Mouse (Mus musculus) heart, postnatal 25 days (tissue): ENCODE data around the gene Pou2f2. TPM values are rescaled to one million over a fixed set of nuclear protein-coding genes. Genes with fewer than 3 reads are reported as not detected.
A peak's percentile ranks its signal among the peaks of the same experiment; 100 is the strongest.

Experiments used
- DNase-seq: peaks from one replicate; pipeline ENCODE4 v3.0.0; 2022; ENCODE audit warnings: low spot score
- intact Hi-C: fragments of 180-260 bp; cut with DNase I; formaldehyde crosslinking; loops from one replicate; pipeline ENCODE4 v1.15.1; 2025
- total RNA-seq, 2 experiments: library from RNA; stranded (reverse); gene quantifications; 2 replicates each; pipeline ENCODE4 v1.2.3; 2021

Gene Pou2f2
- under 1 TPM; 0.60 to 0.61 TPM for total RNA-seq

DNA sequence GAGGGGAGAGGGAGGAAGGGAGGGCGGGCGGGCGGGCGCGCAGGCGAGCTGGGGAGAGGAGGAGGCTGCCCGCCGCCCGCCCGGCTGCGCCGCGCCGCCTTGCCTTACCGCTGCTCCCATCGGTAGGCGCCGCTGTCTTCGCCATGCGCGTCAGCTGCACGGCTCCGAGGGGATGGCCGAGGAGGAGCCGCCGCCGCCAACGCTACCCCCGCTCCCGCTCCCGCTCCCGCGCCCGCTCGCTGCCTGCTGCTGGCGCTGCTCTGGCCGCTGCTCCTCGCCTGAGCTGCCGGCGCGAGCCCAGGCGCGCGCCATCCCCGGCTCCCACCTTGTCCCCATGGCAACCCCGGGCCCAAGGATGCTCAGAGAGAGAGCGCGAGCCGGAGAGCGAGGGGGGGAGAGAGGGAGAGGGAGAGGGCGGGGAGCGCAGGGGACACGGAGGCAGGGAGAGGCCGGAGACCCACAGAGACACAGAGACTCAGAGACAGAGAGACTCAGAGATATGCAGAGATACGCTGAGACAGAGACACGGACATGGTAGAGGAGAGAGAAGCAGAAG lies at the start of gene Pou2f2:
Pou2f2 (minus strand) TSS at position 121 of the 556 bp plus-strand sequence.
- intact Hi-C loops, result no loop called here
- peak; percentile 39 for DNase-seq

DNA sequence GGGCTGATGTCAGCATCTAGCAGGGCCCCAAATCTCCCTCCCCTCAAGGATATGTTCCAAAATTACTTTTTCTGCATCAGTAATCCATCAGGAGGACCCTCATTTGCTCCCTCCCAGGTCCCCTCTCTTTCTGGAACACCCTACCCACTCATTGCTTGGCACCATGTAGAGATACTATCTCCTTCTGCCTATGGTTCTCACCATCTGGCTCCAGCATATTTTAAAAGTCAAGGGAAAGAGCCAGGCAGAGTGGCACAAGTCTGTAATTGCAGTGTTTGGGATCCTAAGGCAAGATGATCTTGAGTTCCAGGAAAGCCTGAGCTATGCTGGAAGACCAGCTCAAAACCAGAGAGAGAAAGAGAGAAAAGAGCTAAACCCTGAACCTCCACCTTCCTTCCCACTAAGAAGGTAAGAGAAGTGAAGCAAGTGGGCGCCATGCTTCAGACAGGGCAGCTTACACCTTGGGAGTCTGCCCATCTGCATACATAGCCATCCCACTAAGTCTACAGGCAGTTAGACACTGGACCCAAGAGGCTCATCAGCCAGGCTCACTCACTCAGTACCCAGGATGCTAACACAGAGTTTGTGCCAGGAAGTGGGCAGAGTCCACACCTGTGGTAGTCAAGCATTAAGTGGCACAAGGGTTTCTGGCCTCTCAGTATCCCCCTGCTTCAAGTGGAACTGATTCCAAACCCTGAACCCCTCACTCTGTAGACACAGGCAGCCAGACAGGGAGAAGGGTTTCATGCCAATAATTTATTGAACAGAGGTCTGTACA lies 48.2 kb upstream of the Pou2f2 start:
- no peak for DNase-seq
- intact Hi-C loops, result no loop called here

DNA sequence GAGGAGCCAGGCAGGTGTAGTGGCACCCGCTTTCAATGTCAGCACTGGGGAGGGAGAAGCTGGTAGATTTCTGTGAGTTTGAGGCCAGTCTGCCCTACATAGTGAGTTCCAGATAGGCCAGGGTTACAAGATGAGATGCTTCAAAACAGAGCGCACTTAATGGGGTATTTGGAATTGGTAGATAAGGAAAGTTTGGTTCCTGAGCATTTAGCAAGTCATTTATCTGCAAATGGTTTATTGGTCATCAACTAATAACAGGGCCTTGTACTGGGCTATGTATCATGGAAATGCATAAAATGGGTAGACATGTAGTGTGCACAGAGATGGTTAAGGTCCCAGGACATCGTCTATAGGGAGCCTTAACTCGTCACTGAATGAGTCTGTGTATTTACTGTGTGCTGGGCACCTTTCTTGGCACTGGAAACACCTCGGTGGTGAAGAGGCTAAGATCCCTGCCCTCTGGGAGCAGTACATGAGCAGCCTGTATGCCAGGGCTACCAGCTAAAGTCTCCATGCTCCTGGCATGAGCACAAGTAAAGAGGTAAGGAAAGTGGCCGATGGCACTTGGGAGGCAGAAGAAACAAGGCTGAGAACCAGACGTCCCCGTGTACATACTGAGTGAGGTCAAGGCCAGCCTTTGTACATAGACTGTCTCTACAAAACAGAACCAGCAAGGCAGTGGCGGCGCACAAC lies 42.9 kb upstream of the Pou2f2 start:
- intact Hi-C loops, result loop anchor here (2.0 kb wide), 1 partner anchor 14 kb away; the partner anchor contains the start of gene Gsk3a
- DNase-seq, result no peak

DNA sequence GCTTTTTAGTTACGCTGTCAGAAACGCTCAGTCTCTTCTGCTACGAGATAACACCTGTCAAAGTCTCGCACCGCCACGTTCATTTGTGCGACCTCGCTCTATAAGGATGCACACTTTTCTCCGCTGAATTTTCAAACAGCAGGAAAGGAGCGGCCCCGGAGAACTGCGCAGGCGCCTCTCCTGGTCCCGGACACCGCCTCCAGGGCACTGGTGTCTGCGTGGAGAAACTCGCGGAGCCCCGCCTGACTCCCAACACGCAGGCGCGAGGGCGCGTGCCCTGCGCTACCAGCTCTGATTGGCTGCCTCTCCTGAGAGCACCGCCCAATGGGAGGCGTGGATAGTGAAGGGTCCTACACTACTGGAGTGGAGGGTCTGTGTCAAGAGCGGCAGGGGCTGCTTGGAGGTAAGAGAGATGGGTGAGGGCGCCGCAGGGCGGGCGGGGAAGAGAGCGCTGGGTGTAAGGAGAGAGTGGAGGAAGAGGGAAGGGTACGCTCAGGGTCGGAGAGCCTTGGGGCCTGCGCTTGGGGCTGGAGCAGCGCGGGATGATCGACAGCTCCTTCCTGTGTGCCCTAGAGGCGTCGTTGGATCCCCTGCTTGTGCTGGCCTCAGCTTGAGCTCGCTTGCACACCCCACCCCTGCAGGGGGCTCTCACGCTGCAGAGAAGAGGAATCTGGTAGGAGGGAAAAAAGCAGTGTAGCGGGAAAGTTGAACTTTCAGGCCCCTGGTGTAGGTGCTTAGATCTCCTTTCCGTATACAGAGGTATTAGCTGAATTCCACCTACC lies 41.8 kb upstream of the Pou2f2 start, which contains the start of gene Zfp526:
Zfp526 (plus strand) TSS at position 324 of the 782 bp plus-strand sequence.
- peak; percentile 98 for DNase-seq
- intact Hi-C loops, result no loop called here

DNA sequence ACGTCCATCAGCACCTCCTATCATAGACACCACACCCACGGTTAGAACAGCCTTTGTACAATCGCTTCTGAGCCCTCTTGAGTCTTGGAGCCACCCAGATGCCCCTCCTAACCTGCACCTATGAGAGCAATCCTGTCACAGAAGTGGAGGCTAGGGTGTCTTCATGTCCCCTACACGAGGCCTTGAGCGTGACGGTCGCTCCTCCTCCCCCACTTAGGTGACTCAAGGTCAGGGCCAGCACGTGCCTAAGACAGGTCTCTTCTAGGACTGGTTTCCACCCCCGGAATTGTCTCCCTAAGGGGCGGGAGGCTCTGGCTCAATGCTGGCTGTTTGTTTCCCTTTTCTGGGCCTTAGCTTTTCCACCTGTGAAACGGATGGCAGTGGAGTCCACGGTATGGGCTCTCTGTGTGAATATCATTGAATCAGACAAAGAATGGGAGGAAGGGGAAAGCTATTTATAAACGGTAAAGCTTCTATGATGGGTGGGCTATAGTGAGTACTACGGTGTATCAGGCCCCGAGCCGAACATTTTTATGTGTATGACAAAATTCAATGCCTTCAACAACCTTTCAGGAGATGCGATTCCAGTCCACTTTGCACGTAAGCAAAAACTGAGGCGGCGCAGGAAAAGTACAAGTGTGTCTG lies 41.1 kb upstream of the Pou2f2 start, which contains the start of gene Dedd2:
Dedd2 (minus strand) TSS at position 159 of the 645 bp plus-strand sequence.
- no peak for DNase-seq
- intact Hi-C loops, result no loop called here

DNA sequence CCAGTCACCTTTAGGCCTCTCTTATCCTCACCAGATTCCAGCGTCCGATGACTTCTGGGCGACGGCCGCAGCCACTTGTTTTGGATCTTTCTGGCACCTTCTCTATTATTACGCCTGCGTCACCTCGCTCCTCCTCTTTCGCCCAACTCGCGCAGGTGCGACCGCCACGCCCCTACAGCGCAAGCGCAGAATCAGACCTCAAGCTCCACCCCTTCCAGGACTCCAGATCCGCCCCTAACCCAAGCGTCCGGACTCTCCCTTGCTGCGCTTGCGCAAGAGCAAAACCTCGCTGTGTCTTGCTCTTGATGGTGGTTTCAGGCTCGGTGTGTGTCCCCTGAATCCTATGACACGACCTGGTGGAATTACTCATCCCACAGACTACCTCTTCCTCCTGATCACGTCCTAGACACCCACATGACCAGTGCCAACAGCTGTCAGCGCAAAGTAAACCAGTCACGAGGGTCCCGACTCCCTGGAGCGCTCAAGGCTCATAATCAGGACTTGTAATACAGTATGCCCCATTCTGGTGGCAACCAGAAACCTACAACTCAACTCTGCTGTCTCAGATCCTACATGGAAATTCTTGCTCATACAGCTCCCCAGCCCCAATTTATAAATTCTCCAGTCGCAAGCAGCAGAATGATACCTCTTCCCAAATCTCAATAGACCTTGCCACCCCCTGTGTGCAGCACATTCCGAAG lies 40.4 kb upstream of the Pou2f2 start:
- peak; percentile 92 for DNase-seq
- intact Hi-C loops, result loop anchor here (5.0 kb wide), 1 partner anchor 97 kb away; the partner anchor contains the start of gene Megf8

DNA sequence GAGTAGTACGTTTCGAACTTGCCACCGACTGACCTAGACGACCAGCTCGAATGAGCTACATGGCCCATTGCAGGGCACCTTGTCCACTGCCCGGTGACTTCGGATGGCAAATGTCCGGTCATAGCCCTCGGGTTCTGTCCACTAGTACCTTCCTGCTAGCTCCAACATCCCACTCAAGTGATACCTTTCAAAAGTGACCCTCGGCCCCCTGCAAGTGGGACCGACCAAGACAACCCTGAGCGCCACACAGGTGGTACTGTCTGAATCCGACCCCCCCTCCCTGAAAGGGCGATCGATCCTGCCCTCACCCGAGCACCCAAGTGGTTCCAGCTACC lies 39.9 kb upstream of the Pou2f2 start:
- intact Hi-C loops, result loop anchor here (5.0 kb wide), 1 partner anchor 98 kb away; the partner anchor contains the start of gene Megf8
- no peak for DNase-seq

DNA sequence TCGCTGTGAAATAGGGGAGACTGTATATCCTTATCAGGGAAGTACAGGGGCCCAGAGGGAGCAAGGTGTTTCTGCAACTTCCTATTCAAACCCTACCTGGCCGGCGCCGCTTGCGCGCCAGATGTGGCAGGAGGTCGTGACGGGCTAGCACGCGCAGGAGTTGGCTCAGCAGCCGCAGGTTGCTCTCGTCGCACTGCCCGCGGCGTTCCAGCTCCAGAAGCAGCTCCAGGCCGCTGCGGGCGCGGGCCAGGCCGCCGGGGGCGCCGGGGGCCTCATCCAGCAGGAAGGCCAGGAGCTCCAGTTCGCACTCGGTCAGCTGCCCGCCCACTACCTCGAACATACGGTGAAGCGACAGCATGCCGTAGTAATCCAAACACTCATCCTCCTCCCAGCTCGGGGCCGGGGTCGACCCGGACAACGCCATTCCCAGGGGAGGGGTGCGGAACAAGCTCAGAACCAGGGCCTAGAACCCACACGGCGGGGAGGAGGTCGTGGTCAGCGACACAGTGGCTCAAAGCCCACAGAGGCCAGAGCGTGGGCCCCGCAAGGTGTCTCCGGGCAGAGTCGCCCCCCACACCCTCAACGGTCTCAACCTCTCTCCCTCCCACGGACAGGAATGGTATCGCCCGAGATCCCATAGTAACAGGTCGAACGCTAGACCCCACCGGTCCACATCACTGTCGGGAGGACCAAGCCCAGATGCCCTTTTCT lies 39.3 kb upstream of the Pou2f2 start:
- intact Hi-C loops, result loop anchor here (5.0 kb wide), 1 partner anchor 98 kb away; the partner anchor contains the start of gene Megf8

DNA sequence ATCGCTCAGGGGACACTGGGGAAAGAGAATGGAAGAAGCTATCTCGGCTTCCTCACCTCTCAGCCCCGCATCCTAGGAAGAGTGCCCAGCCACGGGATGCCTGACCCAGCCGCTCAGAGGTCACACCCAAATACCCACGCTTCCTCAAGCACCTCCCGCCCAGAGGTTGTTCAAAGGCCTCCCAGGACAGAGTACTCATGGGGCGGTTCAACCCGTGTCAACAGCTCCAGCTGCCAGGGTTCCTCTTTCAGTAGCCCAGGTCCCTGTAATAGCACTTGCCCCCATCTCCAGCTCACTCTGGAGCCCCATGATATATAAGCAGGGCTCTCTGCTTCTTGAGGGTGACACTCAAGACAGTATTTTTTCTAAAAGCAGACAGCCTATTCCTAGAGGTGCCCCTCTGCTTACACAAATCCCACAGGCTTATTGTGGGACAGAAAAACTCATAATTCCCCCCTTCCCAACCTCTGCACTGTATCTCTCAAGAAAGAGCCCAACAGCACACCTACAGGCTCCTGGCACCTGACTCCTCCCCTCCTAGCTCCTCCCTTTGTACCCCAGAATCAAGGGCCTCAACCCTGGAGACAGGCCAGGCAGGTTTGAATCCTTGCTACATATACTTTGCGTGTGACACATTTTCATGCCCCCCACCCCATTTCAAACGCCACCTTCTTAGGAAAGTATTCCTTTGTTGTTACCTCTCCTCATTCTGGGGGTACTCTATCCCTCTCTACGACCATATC lies 38.3 kb upstream of the Pou2f2 start:
- intact Hi-C loops, result loop anchor here (5.0 kb wide), 1 partner anchor 99 kb away; the partner anchor contains the start of gene Megf8
- no peak for DNase-seq

More for the DNA sequence above, 39.3 kb upstream of the Pou2f2 start:
- no peak for DNase-seq

DNA sequence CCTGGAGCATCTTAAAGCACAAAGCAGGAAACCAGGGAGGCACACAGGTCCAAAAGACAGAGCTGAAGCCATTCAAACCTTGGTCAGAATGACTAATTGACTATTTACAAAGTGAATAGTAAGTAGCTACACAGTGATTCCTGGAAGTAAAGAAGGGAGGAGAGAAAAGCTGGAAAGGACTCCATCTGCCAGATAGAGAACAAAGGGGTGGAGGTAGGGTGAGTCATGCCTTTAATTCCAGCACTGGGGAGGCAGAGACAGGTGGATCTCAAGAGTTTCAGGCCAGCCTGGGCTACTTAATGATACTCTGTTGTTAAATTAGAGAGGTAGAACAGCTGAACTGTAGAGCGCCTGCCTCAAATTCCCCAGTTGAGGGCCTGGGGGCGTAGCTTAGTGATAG lies 34.6 kb upstream of the Pou2f2 start:
- DNase-seq, result no peak
- intact Hi-C loops, result no loop called here

DNA sequence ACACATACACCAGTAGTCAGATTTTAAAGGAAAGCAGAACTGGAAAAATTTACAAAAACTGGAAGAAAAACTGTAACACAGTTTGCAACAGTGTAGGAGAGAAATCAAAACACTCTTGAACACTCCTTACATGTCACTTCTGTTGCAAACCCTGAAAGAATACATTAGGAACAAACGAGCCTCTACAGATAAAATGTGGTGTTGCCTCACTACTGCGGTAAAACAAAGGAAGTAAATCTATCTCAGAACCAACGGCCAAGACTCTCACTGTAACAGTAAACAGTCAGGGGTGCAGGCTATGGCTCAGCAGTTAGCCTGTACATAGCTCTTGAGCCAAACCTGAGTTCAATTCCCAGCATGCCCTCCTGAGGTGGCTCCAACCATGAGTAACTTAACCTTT lies 33.6 kb upstream of the Pou2f2 start:
- DNase-seq, result no peak
- intact Hi-C loops, result no loop called here

DNA sequence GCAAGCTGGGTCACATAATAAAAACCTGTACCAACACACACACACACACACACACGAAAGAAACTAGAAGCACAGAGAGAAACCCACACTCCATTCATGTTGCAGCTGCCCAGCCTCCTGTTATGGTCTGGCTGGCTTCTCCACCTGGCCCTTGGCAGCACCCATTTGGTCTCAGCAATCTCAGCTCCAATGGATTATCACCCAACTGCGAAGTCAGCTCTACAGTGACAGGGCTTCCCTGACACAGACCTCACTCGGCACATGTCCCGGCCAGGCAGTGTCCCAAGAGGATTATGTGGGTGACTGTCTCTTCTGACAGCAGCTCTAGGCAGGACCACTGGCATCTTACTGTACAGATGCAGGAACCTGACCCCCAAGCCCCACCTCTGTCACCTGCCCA lies 31.0 kb upstream of the Pou2f2 start:
- DNase-seq, result no peak
- intact Hi-C loops, result no loop called here

DNA sequence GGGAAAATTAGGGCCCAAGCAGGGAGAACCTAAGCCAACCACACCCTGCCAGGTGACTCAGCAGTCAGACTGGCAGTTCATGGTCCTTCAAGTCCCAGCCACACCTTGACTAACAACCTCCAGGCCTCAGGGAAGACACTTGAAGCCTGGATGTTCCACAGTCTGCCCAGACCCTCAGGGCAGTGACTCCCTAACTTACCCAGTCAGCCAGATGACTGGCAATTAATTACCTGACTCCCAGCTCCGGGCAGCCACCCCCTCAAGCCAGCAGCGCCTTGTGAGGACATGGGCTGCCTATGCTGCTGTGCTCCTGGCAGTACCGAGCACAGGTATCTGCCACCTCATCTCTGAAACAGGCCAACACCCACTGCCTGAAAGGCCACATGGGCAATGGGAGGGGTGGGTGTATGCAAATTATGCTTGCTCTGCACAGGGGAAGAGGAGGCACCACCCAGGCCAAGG lies 29.7 kb upstream of the Pou2f2 start:
- no peak for DNase-seq
- intact Hi-C loops, result loop anchor here (10.0 kb wide), 1 partner anchor 324 kb away; the partner anchor contains the start of gene Rps19

DNA sequence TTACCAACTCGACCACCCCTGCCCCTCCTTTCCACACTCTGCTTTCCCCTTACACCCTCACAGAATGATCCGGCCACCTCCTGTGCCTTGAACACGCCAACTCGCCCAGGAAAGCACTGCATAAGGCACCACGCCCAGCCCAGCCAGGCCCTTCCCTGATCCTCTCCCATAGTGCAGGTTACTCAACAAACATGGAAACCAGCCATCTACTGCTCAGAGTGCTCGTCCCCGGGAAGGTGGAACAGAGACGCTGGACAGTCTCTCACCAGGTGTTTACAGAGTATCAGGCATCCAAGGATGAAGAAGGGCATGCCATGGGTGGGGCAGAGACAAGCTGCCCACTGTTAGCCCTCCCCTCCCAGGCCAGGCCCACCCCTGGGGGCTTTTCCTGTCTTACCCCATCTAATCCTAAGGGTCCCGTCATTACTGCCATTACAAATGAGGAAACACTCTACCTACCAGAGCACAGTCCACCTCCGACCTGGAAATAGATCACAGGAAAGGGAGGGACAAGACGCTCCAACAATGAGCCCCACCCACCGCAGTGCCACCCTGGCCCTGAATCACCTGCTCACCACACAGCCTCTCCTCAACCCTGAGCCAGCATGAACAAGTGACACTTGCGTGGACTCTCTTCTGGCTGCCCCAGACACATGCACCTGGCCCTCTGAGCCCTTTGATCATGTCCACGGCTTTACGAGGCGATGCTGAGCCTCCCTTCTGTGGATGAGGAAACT lies 26.7 kb upstream of the Pou2f2 start:
- DNase-seq, result no peak
- intact Hi-C loops, result loop anchor here (10.0 kb wide), 1 partner anchor 321 kb away; the partner anchor contains the start of gene Rps19

DNA sequence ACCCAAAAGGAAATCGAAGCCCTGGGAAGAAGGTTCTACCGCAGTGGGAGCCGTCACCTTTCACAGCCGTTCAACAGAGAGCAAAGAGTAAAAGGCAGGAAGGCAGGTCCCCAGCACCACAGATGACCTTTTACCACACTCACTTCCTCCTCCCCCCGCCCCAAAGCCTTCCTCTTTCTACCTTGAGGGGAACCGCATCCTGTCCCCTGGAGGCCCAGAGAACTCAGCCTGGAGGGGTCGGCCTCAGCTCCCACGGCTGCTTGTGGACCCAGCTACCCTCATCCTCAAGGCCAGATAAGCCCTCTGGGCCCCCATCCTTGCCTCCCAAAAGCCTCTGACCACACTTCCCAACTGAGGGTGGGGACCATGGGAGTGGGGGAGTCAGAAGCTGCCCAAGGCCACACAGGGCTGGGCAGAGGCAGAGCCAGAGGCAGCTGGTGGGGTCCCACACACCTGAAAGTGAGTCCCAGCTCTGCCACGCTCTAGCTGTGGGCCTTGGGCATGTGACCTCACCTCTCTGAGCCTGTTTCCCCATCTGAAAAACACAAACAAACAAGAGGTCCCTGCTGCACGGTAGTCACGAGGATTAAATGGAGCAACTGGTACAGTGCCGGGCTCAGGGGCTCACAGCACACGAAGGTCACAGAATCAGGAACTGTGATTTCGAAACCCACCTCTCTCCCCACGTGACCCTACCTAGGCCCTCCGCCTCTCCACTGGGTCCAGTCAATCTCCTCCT lies 26.0 kb upstream of the Pou2f2 start:
- no peak for DNase-seq
- intact Hi-C loops, result loop anchor here (10.0 kb wide), 1 partner anchor 321 kb away; the partner anchor contains the start of gene Rps19

DNA sequence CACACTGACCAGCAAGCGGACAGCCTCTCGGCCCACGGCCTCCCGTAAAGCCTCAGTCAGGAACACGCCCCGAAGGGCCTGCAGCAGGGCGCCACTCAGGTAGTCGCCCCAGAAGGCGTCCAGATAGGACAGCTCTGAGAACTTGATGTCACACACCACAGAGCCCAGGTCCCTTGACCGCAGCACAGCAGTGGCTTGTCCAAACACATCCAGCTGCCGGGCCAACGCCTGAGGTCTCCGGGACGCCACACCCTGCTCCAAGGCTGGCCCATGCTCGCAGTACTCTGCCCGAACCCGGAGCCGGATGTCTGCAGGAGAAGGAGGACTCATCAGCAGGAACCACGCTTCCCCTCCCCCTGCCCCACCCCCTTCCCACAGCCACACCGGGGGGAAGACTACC lies 24.1 kb upstream of the Pou2f2 start:
- intact Hi-C loops, result loop anchor here (10.0 kb wide), 1 partner anchor 319 kb away; the partner anchor contains the start of gene Rps19

More for the DNA sequence above, 24.1 kb upstream of the Pou2f2 start:
- DNase-seq, result no peak
